Mouse (Mus musculus): ENCODE results near the gene Scp2d1.
A peak's percentile ranks its signal among the peaks of the same experiment; 100 is the strongest.
"Not testable (repeated sequence)": the region's sequence is repeated elsewhere in the genome, so short reads cannot be mapped to it uniquely, and the experiment has no call there.

The Scp2d1 gene

DNA sequence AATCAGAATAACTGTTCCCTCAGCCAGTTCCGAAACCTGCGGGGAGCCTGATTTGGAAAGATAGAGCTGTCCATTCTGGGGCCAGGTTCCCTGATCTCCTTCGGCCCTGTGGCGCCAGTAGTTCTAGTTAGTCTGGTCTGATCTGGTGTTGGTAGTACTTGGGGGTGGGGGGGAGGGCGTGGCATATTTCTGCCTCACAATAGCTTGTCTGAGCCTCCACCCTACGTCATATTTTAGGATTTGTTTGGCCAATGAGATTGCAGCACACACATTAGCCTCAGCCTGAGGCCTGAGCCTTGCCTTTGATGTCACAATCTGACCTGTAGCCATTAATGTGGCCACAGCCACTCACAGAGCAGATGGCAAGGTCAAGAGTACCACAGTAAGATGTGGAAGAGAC, at the start of gene Scp2d1:
Gene Scp2d1 (plus strand): TSS at position 301 of the 400 bp plus-strand sequence.
- not testable (repeated sequence) for DNase-seq

DNA sequence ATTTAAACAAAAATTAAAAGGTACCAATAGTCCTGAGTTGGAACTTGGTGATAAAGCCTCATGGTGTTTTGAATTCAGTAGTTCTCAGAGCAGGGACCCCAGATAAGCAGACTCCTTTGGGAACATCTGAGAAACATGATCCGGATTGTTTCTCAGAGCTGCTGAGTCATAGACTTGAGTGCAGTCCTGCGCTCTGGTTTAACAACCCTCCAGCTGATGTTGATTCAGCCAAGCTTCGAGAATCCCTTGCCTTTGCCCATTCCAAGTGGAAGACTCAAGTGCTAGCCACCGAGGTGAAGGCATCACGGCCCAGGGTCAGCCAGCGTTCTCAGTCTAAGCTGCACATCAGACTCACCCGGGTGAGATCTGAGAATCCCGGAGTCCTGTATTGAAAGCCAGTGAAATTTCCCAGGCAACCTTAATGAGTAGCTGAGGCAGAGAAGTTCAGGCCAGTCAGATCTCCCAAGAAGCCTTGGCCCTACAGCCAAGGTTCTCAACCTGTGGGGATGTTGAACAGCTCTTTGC, 48.8 kb upstream of the Scp2d1 start:
- no peak for DNase-seq

- no peak for DNase-seq
These were observed 47.8 kb upstream of the Scp2d1 start for GRCm38 (mm10) chr2:144775626-144776025.

DNA sequence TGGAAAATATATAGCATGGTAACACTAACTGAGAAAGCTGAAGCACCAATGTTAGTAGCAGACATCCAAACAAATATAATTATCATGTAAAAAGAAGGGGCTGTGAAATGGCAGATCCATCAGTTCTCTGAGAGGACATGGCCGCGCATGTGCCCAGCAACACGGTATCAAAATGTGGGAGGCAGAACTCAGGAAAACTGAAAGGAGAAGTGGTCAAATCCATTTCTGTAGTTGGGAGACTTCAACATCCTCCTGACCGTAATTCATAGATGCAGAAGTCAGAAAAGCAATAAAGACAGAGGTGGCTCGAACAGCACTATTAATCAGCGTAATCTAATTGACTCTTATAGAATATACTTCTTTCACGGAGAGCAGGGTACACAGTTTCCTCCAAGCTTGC, 44.2 kb upstream of the Scp2d1 start:
- no peak for DNase-seq

GRCm38 (mm10) chr2:144780731-144781130, 42.7 kb upstream of the Scp2d1 start:
- no peak for DNase-seq

- DNase-seq, result no peak
These were observed 41.6 kb upstream of the Scp2d1 start for GRCm38 (mm10) chr2:144781871-144782270.

DNA sequence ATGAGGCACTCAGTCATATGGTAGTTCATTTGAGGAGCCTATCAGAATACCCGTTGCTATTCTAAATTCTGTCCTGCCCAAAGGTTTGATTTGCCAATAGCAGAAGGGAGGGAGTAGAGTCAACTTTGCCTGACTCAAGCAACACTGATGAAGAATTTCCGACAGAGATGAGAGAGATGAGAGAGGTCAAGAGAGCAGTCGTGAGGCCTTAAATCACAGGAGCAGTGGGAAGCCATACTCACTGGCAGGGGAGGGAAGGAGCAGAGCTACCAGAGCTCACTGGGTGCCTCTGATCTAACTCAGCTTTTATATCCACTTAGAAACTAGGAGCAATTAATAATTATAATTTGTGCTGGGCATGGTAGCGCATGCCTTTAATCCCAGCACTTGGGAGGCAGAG, 41.0 kb upstream of the Scp2d1 start:
- no peak for DNase-seq

GRCm38 (mm10) chr2:144783190-144783589, 40.3 kb upstream of the Scp2d1 start:
- no peak for DNase-seq

GRCm38 (mm10) chr2:144783831-144784230, 39.6 kb upstream of the Scp2d1 start:
- no peak for DNase-seq

- no peak for DNase-seq
These were observed 31.7 kb upstream of the Scp2d1 start for GRCm38 (mm10) chr2:144791671-144792294.

DNA sequence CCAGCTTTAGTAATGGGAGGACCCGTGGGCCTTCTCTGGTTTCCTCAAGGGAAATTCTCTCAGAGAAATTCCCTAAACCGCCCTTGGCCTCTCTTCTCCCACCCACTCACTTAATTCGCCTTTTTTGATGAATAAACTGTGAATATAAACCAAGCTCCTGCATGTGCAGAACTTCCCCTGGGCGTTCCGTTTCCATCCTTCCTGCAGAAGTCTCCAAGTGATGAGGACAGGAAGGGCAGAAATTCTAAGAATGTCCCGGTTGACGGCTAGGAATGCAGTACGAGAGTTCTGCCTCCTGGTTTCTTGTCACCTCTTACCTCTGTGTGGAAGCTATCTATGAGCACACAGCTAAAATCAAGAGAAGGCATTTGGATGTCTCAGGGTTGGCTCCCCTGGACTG, 25.9 kb upstream of the Scp2d1 start:
- DNase-seq, result no peak

- DNase-seq, result no peak
These were observed 15.4 kb upstream of the Scp2d1 start for GRCm38 (mm10) chr2:144807766-144808754.

GRCm38 (mm10) chr2:144828457-144828985, 5.1 kb downstream of the Scp2d1 start:
- peak; percentile 2 for DNase-seq

DNA sequence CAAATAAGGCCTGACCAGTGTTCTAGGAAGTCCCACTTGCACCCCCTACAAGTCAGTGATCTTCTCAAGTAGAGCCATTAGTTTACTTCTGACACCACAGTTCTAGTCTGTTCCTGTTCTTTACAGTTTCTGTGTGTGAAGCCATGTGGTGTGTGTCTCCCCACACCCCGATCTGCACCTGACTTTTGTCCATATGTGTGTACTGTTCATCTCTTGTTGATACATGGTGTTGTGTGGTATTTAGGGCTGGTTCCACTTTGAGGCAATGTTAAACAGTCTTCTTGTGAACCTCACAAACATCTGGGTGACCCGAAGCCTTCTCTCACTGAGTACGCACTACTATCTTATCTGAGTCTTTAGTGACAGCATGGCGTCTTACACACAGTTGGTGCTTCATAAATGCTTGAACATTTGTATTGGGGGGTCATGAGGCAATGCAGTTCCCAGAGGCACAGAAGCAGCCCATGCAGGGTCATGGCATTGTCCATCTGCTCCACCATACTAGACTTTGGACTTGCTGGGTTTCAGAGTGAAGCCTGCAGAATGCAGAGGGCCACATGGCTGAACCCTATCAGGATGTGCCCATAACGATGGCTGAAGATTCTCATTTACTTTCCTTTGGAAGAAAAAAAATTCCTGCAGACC, 13.3 kb downstream of the Scp2d1 start:
- no peak for DNase-seq

DNA sequence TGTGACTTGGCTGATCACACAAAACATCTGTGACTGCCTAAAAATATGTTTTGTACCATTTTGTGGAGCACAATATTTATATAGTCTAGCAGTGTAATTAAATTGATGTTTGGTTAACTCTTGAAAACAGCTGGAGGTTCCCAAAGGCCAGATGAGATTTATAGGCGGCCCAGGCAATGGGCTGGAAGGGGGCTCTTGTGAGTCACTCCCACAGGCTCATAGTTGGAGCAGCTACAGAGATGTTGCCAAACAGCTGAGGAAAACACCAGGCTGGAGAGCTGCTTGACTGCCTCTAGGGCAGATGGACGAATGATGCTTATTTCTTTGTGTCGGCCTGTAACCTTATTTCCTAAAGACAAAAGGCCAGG, 13.8 kb downstream of the Scp2d1 start:
- no peak for DNase-seq

DNA sequence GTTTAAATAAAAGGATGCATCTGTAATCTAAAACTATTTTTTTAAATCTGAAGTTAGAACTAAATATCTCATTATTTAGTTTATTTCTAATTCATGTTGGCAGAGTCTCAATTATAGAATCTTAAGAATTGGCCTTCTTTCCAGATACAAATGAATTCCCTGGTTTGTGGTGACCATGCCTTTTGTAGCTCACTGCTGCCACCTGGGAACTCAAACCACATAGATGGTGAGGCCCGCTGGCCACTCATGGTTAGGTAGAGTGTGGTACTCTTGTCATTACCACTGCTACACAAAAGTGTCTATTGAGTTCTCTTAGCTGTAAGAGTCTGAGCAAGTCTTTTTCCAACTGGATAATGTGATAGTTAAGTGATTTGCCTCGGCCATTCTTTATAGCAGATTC, 45.4 kb downstream of the Scp2d1 start:
- no peak for DNase-seq
